Comparison of ENCODE assay signal across 24 mouse cellular contexts in the genomic region with DNA sequence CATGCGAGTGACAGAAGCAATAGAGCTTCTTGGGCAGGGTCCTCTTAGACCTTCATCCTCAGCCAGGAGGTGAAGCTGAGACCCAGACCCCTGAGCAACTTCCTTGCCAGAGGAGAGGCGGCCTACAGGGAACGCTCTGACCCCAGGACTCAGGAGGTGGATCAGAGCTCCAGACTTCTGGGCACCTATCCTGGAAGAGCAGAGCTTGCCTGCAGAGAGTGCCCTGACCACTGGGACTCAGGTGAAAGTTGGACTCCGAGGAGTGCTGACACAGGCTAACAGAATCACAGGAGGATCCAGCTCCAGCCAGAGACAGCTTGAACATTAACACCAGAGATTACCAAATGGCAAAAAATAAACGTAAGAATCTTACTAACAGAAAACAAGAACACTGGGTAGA. TPM values are rescaled to one million over a fixed set of nuclear protein-coding genes. Genes with fewer than 3 reads are reported as not detected.
DNase-seq lines count a peak whose midpoint lies in the region; ATAC-seq and TF ChIP-seq lines count a peak whose summit lies in the region.
"Had no signal": no experiment of that assay in that cellular context is flagged by ENCODE, and none has a peak within 500 bp of the region (broad histone marks: within the 10 kb centered on the region; RNA-seq: fewer than 3 reads in every experiment).

No protein-coding gene starts in this region.

- H3K4me3 ChIP-seq in kidney, adult 2 months (ENCODE audit: insufficient read depth, low read depth, low read length), result no peak overlapping the region
- H3K4me3 ChIP-seq in kidney, embryonic 14.5 days (ENCODE audit: low read length), result no peak overlapping the region
- H3K4me3 ChIP-seq in intestine, postnatal 0 days (ENCODE audit: low read depth, low read length), result no peak overlapping the region
- H3K4me3 ChIP-seq in midbrain, embryonic 14.5 days (replicated peaks; ENCODE audit: low read depth, low read length), result no peak overlapping the region
- H3K4me3 ChIP-seq: embryonic facial prominence, embryonic 15.5 days; erythroblast, embryonic 14.5 days; forebrain, embryonic 10.5 days; gastrocnemius, adult 2 months; heart, embryonic 15.5 days; hindbrain, embryonic 13.5 days had no signal

- ATAC-seq in kidney, embryonic 14.5 days (ENCODE audit: low FRiP score, low TSS enrichment), result no peak
- no peak for ATAC-seq in intestine, postnatal 0 days
- no peak for ATAC-seq in midbrain, embryonic 14.5 days (ENCODE audit: low FRiP score, low TSS enrichment)
- ATAC-seq: forebrain, embryonic 14.5 days had no signal

- no peak overlapping the region for H3K4me2 ChIP-seq in kidney, embryonic 14.5 days (replicated peaks; ENCODE audit: low read depth, low read length)
- H3K4me2 ChIP-seq in intestine, postnatal 0 days (replicated peaks; ENCODE audit: low read depth), result no peak overlapping the region
- no peak overlapping the region for H3K4me2 ChIP-seq in midbrain, embryonic 14.5 days (ENCODE audit: low read length)
- H3K4me2 ChIP-seq: embryonic facial prominence, embryonic 15.5 days; heart, embryonic 11.5 days; heart, embryonic 15.5 days; hindbrain, embryonic 13.5 days had no signal

- 56% methylated on average over 5 of the region's 5 CpGs for WGBS in kidney, adult 2 months
- WGBS in kidney, embryonic 14.5 days, result 82% methylated on average over 5 of the region's 5 CpGs
- 76% methylated on average over 5 of the region's 5 CpGs for WGBS in intestine, postnatal 0 days
- WGBS in midbrain, embryonic 14.5 days, result 95% methylated on average over 5 of the region's 5 CpGs

- H3K9me3 ChIP-seq in kidney, embryonic 14.5 days (ENCODE audit: control insufficient read depth, low read length), result no peaks in the 10 kb centered on the region
- 0 out of 2 replicates have a peak, but pooled peaks cover 3% of the 10 kb centered on the region for H3K9me3 ChIP-seq in intestine, postnatal 0 days (ENCODE audit: control insufficient read depth)
- H3K9me3 ChIP-seq in midbrain, embryonic 14.5 days (ENCODE audit: control insufficient read depth, low read length), result no peaks in the 10 kb centered on the region
- H3K9me3 ChIP-seq: embryonic facial prominence, embryonic 15.5 days; forebrain, embryonic 10.5 days; heart, embryonic 15.5 days; hindbrain, embryonic 13.5 days had no signal

- 0 out of 2 replicates have a peak, but pooled peaks have one; percentile 6 for TF ChIP-seq CTCF in kidney, adult 2 months (conservative IDR thresholded peaks at IDR 0.05; ENCODE audit: insufficient read depth, insufficient read length, low read depth, low read length)
- no peak for TF ChIP-seq CTCF in intestine, postnatal 0 days (IDR thresholded peaks at IDR 0.05; ENCODE audit: low read depth)

- H3K36me3 ChIP-seq in kidney, adult 2 months (ENCODE audit: control insufficient read depth, insufficient read depth, low read length), result no peaks in the 10 kb centered on the region
- no peaks in the 10 kb centered on the region for H3K36me3 ChIP-seq in kidney, embryonic 14.5 days (ENCODE audit: control insufficient read depth, insufficient read depth, low read length)
- no peaks in the 10 kb centered on the region for H3K36me3 ChIP-seq in intestine, postnatal 0 days (ENCODE audit: control insufficient read depth, insufficient read depth)
- H3K36me3 ChIP-seq in midbrain, embryonic 14.5 days (ENCODE audit: control insufficient read depth, insufficient read depth, low read length), result no peaks in the 10 kb centered on the region
- H3K36me3 ChIP-seq: embryonic facial prominence, embryonic 15.5 days; forebrain, embryonic 10.5 days; heart, embryonic 15.5 days; hindbrain, embryonic 13.5 days had no signal

- H3K9ac ChIP-seq in kidney, embryonic 14.5 days (ENCODE audit: low read depth, low read length), result no peak overlapping the region
- H3K9ac ChIP-seq in intestine, postnatal 0 days (ENCODE audit: low read depth, low read length), result no peak overlapping the region
- H3K9ac ChIP-seq in midbrain, embryonic 14.5 days (replicated peaks; ENCODE audit: low read length), result no peak overlapping the region
- H3K9ac ChIP-seq: embryonic facial prominence, embryonic 15.5 days; heart, embryonic 15.5 days; hindbrain, embryonic 13.5 days had no signal

- peak overlapping the region; percentile 99 for H3K27ac ChIP-seq in kidney, adult 2 months (ENCODE audit: insufficient read depth, low read depth, low read length)
- no peak overlapping the region for H3K27ac ChIP-seq in kidney, embryonic 14.5 days (ENCODE audit: low read depth, low read length)
- H3K27ac ChIP-seq in intestine, postnatal 0 days (ENCODE audit: low read depth, low read length), result no peak overlapping the region
- H3K27ac ChIP-seq in midbrain, embryonic 14.5 days (replicated peaks; ENCODE audit: low read depth, low read length), result no peak overlapping the region
- H3K27ac ChIP-seq: embryonic facial prominence, embryonic 15.5 days; forebrain, embryonic 10.5 days; gastrocnemius, adult 2 months; heart, embryonic 15.5 days; hindbrain, embryonic 13.5 days had no signal

- DNase-seq in kidney, adult 2 months, result peak; percentile 94
- peak; percentile 13 for DNase-seq in kidney, postnatal 10 days
- DNase-seq in kidney, postnatal 25 days, result peak; percentile 58 to 86
- DNase-seq in midbrain, embryonic 14.5 days, result no peak
- DNase-seq: adrenal gland, adult 2 months; adrenal gland, postnatal 25 days; cerebellum, adult 11 months; cerebellum, adult 8-10 months; cerebellum, postnatal 14 days; embryo, embryonic 11 days; gastrocnemius, adult 2 months; gastrocnemius, postnatal 25 days; heart, adult 18-20 months; heart, postnatal 14 days had no signal

- no peaks in the 10 kb centered on the region for H3K27me3 ChIP-seq in kidney, adult 2 months (replicated peaks; ENCODE audit: control insufficient read depth, insufficient read depth, low read length)
- no peaks in the 10 kb centered on the region for H3K27me3 ChIP-seq in kidney, embryonic 14.5 days (ENCODE audit: control insufficient read depth, insufficient read depth, low read length)
- H3K27me3 ChIP-seq in intestine, postnatal 0 days (replicated peaks; ENCODE audit: control insufficient read depth, insufficient read depth, low read length), result no peaks in the 10 kb centered on the region
- H3K27me3 ChIP-seq in midbrain, embryonic 14.5 days (ENCODE audit: control insufficient read depth, insufficient read depth, low read length), result no peaks in the 10 kb centered on the region
- H3K27me3 ChIP-seq: embryonic facial prominence, embryonic 15.5 days; heart, embryonic 15.5 days; hindbrain, embryonic 13.5 days had no signal

- TF ChIP-seq POLR2A in kidney, adult 2 months (IDR thresholded peaks at IDR 0.05; ENCODE audit: low read depth, low read length), result no peak

- H3K4me1 ChIP-seq in kidney, adult 2 months (ENCODE audit: control insufficient read depth, insufficient read depth, low read length), result peaks cover 8% of the 10 kb centered on the region
- no peaks in the 10 kb centered on the region for H3K4me1 ChIP-seq in kidney, embryonic 14.5 days (ENCODE audit: control insufficient read depth, insufficient read depth, low read length)
- H3K4me1 ChIP-seq in intestine, postnatal 0 days (replicated peaks; ENCODE audit: control insufficient read depth, insufficient read depth, low read length), result no peaks in the 10 kb centered on the region
- H3K4me1 ChIP-seq in midbrain, embryonic 14.5 days (ENCODE audit: control insufficient read depth, insufficient read depth, low read length), result no peaks in the 10 kb centered on the region
- H3K4me1 ChIP-seq: embryonic facial prominence, embryonic 15.5 days; forebrain, embryonic 10.5 days; heart, embryonic 15.5 days; hindbrain, embryonic 13.5 days had no signal

RNA-seq across cellular contexts. Expression of gene Ugt2a3, which starts 3.5 kb away (rescaled TPM):
- 0.28 and 0.33 TPM in 2 replicates for polyA plus RNA-seq in kidney, adult 2 months (2012; rRNA removed)
- polyA plus RNA-seq in kidney, embryonic 14.5 days (2014; fragmentation: Nextera tagmentation; extraction: Ambion mirVana), result not detected in 2 replicates
- 5.9 and 6.9 TPM in 2 replicates for polyA plus RNA-seq in intestine, postnatal 0 days (2015; fragmentation: Nextera tagmentation; extraction: Ambion mirVana)
- not detected in 2 replicates for polyA plus RNA-seq in midbrain, embryonic 14.5 days (2014; fragmentation: Nextera tagmentation; extraction: Ambion mirVana)
- polyA plus RNA-seq: adrenal gland, adult 2 months; embryonic facial prominence, embryonic 11.5 days; embryonic facial prominence, embryonic 15.5 days; erythroblast, embryonic 14.5 days; forebrain, embryonic 10.5 days; forebrain, embryonic 14.5 days; heart, embryonic 11.5 days; heart, embryonic 15.5 days; hindbrain, embryonic 13.5 days had no signal
